Mouse (Mus musculus) brain, embryonic 14.5 days (tissue): ENCODE results near the gene Mgll.

Experiments
- CTCF ChIP-seq: fragments of 200-500 bp; IDR thresholded peaks from 2 replicates; pipeline ENCODE4 v1.5.1; 2012; ENCODE audit warnings: inconsistent platforms, mild to moderate bottlenecking, moderate library complexity, borderline replicate concordance; ENCODE audit not compliant: insufficient read depth, insufficient read length; ENCODE audit errors: extremely low read depth
- POLR2A ChIP-seq: fragments of 200-500 bp; IDR thresholded peaks from 2 replicates; pipeline ENCODE4 v1.6.1; 2012; ENCODE audit warnings: mild to moderate bottlenecking, inconsistent platforms, borderline replicate concordance; ENCODE audit not compliant: poor library complexity, insufficient read depth, insufficient read length, severe bottlenecking; ENCODE audit errors: extremely low read depth

GRCm38 (mm10) chr6:88776964-88777363 is 52.8 kb downstream of the Mgll start:
- TF ChIP-seq CTCF = no peak
- no peak for TF ChIP-seq POLR2A
